Mouse (Mus musculus) liver, embryonic 14.5 days (tissue): Measurements from ENCODE around the gene Clasp1. TPM values are rescaled to one million over a fixed set of nuclear protein-coding genes. Genes with fewer than 3 reads are reported as not detected.

Source experiments
- ATAC-seq: fragments of 200-750 bp; cut with Nextera tagmentation; 2 replicates; pipeline ENCODE4 v1.8.0; 2017; ENCODE audit warnings: moderate number of reproducible peaks, mild to moderate bottlenecking, moderate library complexity; ENCODE audit not compliant: insufficient read depth
- DNase-seq, 3 experiments: peaks; one replicate each; pipeline ENCODE4 v3.0.0-alpha.2; 2012 to 2013; ENCODE audit warnings: low read depth in 3 of 3, low spot score in 3 of 3
- H3K27ac ChIP-seq: fragments of 300-500 bp; sonication (generic); 2 replicates; pipeline ENCODE4 v1.5.1; 2014; ENCODE audit warnings: moderate library complexity, mild to moderate bottlenecking, control low read depth, inconsistent platforms
- H3K27me3 ChIP-seq: fragments of 300-500 bp; sonication (generic); 2 replicates; pipeline ENCODE4 v1.6.1; 2014; ENCODE audit warnings: mild to moderate bottlenecking, low read length, moderate library complexity; ENCODE audit not compliant: control insufficient read depth, insufficient read depth
- H3K36me3 ChIP-seq: fragments of 300-500 bp; sonication (generic); replicated peaks from 2 replicates; pipeline ENCODE4 v1.6.1; 2014; ENCODE audit warnings: low read depth; ENCODE audit not compliant: control insufficient read depth, insufficient read depth
- H3K4me1 ChIP-seq, 2 experiments: fragments of 200-500 bp in 1 of 2; fragments of 300-500 bp in 1 of 2; sonication (generic) in 1 of 2; replicated peaks; 2 replicates each; pipeline ENCODE4 v1.6.1; 2012 to 2014; ENCODE audit warnings: antibody characterized with exemption in 1 of 2, inconsistent platforms in 1 of 2, low read length in 1 of 2; ENCODE audit not compliant: control insufficient read depth in 2 of 2, insufficient read depth in 2 of 2
- H3K4me2 ChIP-seq: fragments of 300-500 bp; sonication (generic); 2 replicates; pipeline ENCODE4 v1.6.1; 2014; ENCODE audit warnings: low read depth, mild to moderate bottlenecking, control low read depth, moderate library complexity
- H3K4me3 ChIP-seq, 2 experiments: fragments of 200-500 bp in 1 of 2; fragments of 300-500 bp in 1 of 2; sonication (generic) in 1 of 2; 2 replicates each; pipeline ENCODE4 v1.5.1; 2012 to 2014; ENCODE audit warnings: low read depth in 2 of 2, low read length in 2 of 2, mild to moderate bottlenecking in 2 of 2, control low read depth in 1 of 2, inconsistent platforms in 1 of 2, moderate library complexity in 1 of 2; ENCODE audit not compliant: insufficient read depth in 1 of 2
- H3K9ac ChIP-seq: fragments of 300-500 bp; sonication (generic); replicated peaks from 2 replicates; pipeline ENCODE4 v1.6.1; 2014; ENCODE audit warnings: mild to moderate bottlenecking, control low read depth, moderate library complexity
- H3K9me3 ChIP-seq: fragments of 300-500 bp; sonication (generic); 2 replicates; pipeline ENCODE4 v1.6.1; 2016; ENCODE audit warnings: low read length, mixed read lengths; ENCODE audit not compliant: control insufficient read depth
- CTCF ChIP-seq: IDR thresholded peaks from 2 replicates; pipeline ENCODE4 v1.5.1; 2016; ENCODE audit warnings: antibody characterized with exemption, low read depth, control low read depth
- EP300 ChIP-seq: IDR thresholded peaks from 2 replicates; pipeline ENCODE4 v1.6.1; 2016; ENCODE audit warnings: antibody characterized with exemption, low read depth
- WGBS: fragments of 180-500 bp; shearing (Covaris S2); extraction: QIAGEN DNeasy Blood & Tissue Kit; methylation state at CpG from one replicate; pipeline ENCODE4 v1.1.7; 2014; ENCODE audit not compliant: insufficient replicate concordance; 5-methylcytosine and 5-hydroxymethylcytosine counted together
- polyA plus RNA-seq, 2 experiments: library from polyadenylated mRNA; depleted of rRNA in 1 of 2; stranded (reverse) in 1 of 2; unstranded in 1 of 2; fragments of >200 nt; fragmentation: Nextera tagmentation in 1 of 2; extraction: Ambion mirVana in 1 of 2; gene quantifications; 2 replicates each; pipeline versions ENCODE4 v1.2.1 to v1.2.3; 2012 to 2014

The Clasp1 gene
- polyA plus RNA-seq, 2 experiments, result 6.5 to 8.8 TPM

GRCm38 (mm10) chr1:118402966-118403365 is 14.1 kb downstream of the Clasp1 start:
- H3K4me3 ChIP-seq, result no peak overlapping the region
- H3K27me3 ChIP-seq, result no peaks in the 10 kb centered on the region
- TF ChIP-seq EP300 (no peak), CTCF (no peak)
- H3K9ac ChIP-seq, result no peak overlapping the region
- no peak overlapping the region for H3K27ac ChIP-seq
- H3K4me1 ChIP-seq, result peaks cover 0 to 13% of the 10 kb centered on the region in 2 experiments; a peak in 3 of 4 replicates
- ATAC-seq (no peak), DNase-seq (no peak)
- no peaks in the 10 kb centered on the region for H3K36me3 ChIP-seq
- no peaks in the 10 kb centered on the region for H3K9me3 ChIP-seq
- WGBS, result 83% methylated on average over 6 of the region's 6 CpGs
- H3K4me2 ChIP-seq, result no peak overlapping the region

GRCm38 (mm10) chr1:118403440-118403839 is 14.6 kb downstream of the Clasp1 start:
- H3K9me3 ChIP-seq, result no peaks in the 10 kb centered on the region
- no peak overlapping the region for H3K4me2 ChIP-seq
- H3K4me3 ChIP-seq, result no peak overlapping the region
- no peaks in the 10 kb centered on the region for H3K27me3 ChIP-seq
- no peak overlapping the region for H3K27ac ChIP-seq
- H3K4me1 ChIP-seq, result peaks cover 0 to 10% of the 10 kb centered on the region in 2 experiments; a peak in 3 of 4 replicates
- 17% methylated on average over 3 of the region's 3 CpGs for WGBS
- TF ChIP-seq CTCF (no peak), EP300 (no peak)
- no peaks in the 10 kb centered on the region for H3K36me3 ChIP-seq
- no peak overlapping the region for H3K9ac ChIP-seq
- no peak for DNase-seq
- no peak; the same call in 1 of the 2 replicates for ATAC-seq

- no peaks in the 10 kb centered on the region for H3K9me3 ChIP-seq
- ATAC-seq, result no peak
- no peaks in the 10 kb centered on the region for H3K36me3 ChIP-seq
- DNase-seq, result no peak
- no peaks in the 10 kb centered on the region for H3K27me3 ChIP-seq
- no peak overlapping the region for H3K4me2 ChIP-seq
- TF ChIP-seq EP300 (no peak), CTCF (no peak)
- 79% methylated on average over 7 of the region's 7 CpGs for WGBS
- no peak overlapping the region for H3K27ac ChIP-seq
- peaks cover 2 to 8% of the 10 kb centered on the region in 2 experiments; a peak in 3 of 4 replicates for H3K4me1 ChIP-seq
- H3K4me3 ChIP-seq, result no peak overlapping the region
- no peak overlapping the region for H3K9ac ChIP-seq
Measured at GRCm38 (mm10) chr1:118407586-118408250, 18.9 kb downstream of the Clasp1 start.

GRCm38 (mm10) chr1:118409249-118409648 is 20.4 kb downstream of the Clasp1 start:
- no peak overlapping the region for H3K4me2 ChIP-seq
- no peak overlapping the region for H3K9ac ChIP-seq
- no peaks in the 10 kb centered on the region for H3K36me3 ChIP-seq
- DNase-seq, result no peak
- no peak overlapping the region for H3K4me3 ChIP-seq
- no peak overlapping the region for H3K27ac ChIP-seq
- no peak for TF ChIP-seq EP300
- no peak for TF ChIP-seq CTCF
- no peak for ATAC-seq
- H3K9me3 ChIP-seq, result no peaks in the 10 kb centered on the region
- H3K27me3 ChIP-seq, result no peaks in the 10 kb centered on the region
- H3K4me1 ChIP-seq, result peaks cover 12 to 15% of the 10 kb centered on the region in 2 experiments
- 82% methylated on average over 4 of the region's 4 CpGs for WGBS

GRCm38 (mm10) chr1:118410824-118411223 is 22.0 kb downstream of the Clasp1 start:
- TF ChIP-seq EP300, result no peak
- TF ChIP-seq CTCF, result no peak
- ATAC-seq, result no peak
- no peaks in the 10 kb centered on the region for H3K27me3 ChIP-seq
- H3K4me2 ChIP-seq, result no peak overlapping the region
- DNase-seq, result no peak
- H3K4me3 ChIP-seq, result no peak overlapping the region
- no peak overlapping the region for H3K9ac ChIP-seq
- no peak overlapping the region for H3K27ac ChIP-seq
- peaks cover 13 to 18% of the 10 kb centered on the region in 2 experiments for H3K4me1 ChIP-seq
- H3K9me3 ChIP-seq, result no peaks in the 10 kb centered on the region
- H3K36me3 ChIP-seq, result no peaks in the 10 kb centered on the region
- 55% methylated on average over 5 of the region's 5 CpGs for WGBS
